Mouse (Mus musculus): Measurements from ENCODE around the gene Gm42742. TPM values are rescaled to one million over a fixed set of nuclear protein-coding genes. Genes with fewer than 3 reads are reported as not detected.
A peak's percentile ranks its signal among the peaks of the same experiment; 100 is the strongest.

The Gm42742 gene
- 35.6 and 38.7 TPM in 2 replicates for total RNA-seq (2017)

DNA sequence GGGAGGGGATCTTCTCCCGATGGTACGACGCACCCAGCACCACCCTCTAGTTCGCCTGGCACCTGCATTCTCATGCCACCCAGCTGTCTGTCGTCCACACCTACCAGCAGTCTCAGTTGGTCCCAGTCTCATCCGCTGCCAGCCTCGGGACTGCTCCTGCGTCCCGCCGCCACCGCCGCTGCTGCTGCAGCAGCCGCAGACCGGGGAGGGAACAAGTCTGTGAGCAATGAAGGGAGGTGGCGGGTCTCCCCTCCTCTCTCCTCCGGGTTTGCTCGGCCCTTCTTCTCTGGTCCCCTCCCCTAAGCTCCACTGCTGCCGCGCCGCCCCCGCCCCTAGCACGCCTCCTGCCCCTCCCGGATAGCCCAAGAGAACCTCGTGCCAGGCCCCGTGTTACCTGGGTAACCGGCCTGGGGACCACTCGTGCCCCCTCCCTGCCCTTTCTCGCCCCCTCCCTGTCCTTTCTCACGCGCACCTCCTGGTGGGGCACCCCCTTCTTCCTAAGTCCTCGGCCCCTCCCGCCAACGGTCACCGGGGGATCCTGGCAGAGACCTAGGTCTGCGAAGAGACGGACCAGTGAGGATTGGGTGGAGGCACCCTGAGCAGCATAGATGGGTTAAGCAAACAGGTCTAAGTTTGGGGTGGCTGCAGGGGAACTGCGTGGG, at the start of gene Gm42742, which contains the start of gene Prrt2:
Gene Gm42742 (minus strand): TSS at position 197 of the 662 bp plus-strand sequence.
Gene Prrt2 (minus strand): TSS at position 311 of the 662 bp plus-strand sequence.
- 0 out of 4 replicates have a peak, but pooled peaks of 1 of the 2 experiments have one; percentile 3 for ATAC-seq (replicated peaks in 1 of 2; ENCODE audit: insufficient read depth in 1 of 2, low FRiP score in 2 of 2, low TSS enrichment in 1 of 2, low read depth in 1 of 2, poor library complexity in 2 of 2, severe bottlenecking in 2 of 2)

DNA sequence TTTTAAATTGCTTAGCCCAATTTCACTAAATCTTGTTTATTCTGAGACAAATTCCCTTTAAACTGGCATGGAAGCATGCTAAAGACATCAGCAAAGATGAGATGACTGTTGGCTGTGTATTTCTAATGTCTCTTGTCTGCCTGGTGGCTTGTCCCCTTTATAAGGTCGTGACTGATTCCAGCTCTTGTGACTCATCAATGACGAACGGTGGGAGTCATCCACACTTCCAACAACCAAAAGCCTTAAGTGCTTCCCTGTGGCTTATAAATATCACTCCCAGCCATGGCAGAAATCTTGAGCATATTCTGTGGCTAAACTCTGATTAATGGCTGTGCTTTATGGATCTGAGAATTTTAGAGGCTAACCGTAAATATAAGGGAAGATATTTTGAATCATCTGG, 45.4 kb upstream of the Gm42742 start:
- ATAC-seq (replicated peaks in 1 of 2; ENCODE audit: insufficient read depth in 1 of 2, low FRiP score in 2 of 2, low TSS enrichment in 1 of 2, low read depth in 1 of 2, poor library complexity in 2 of 2, severe bottlenecking in 2 of 2): no peak

DNA sequence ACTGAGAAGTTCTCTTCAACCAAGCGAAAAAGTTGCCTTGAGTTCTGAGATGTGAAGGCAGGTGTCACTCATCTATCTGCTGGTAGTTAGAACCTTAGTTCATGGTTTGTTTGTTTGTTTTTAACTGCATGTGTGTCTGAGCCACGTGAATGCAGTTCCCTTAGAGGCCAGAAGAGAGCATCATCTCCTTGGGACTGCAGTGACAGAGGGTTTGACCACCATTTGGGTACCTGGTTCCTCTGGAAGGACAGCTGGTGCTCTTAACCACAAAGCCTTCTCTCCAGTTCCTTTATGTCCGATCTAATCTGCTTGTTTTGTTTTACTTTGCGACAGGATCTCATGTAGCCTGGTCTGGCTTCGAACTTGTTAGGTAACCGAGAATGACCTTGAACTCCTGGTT, 44.6 kb upstream of the Gm42742 start:
- no peak for ATAC-seq (replicated peaks in 1 of 2; ENCODE audit: insufficient read depth in 1 of 2, low FRiP score in 2 of 2, low TSS enrichment in 1 of 2, low read depth in 1 of 2, poor library complexity in 2 of 2, severe bottlenecking in 2 of 2)

DNA sequence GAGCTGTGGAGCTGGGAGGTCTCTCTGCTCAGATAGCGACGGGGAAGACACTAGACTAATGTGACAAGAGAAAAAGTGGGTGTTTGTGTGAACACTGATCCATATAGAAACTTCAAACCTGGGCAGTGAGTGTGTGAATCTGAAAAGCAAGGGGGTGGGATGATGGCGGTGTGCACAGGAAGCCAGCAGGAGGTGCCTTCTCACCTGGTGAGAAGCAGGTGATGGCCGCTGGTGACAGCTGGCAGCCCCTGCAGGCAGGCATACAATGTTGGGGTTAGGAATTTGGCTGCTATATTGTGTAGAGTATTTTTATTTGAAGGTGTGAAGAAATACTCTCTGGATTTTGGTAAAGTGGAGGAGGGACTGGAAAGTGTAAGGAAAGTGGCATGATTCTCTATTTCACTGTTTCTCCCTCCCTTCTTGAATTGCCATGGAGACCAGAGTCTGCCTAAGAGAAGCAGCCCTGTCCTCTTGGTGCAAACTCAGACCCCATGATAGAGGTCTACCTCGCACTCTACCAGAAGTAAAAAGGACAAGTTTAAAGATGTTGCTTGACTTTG, 34.2 kb upstream of the Gm42742 start:
- ATAC-seq (replicated peaks in 1 of 2; ENCODE audit: insufficient read depth in 1 of 2, low FRiP score in 2 of 2, low TSS enrichment in 1 of 2, low read depth in 1 of 2, poor library complexity in 2 of 2, severe bottlenecking in 2 of 2): no peak

DNA sequence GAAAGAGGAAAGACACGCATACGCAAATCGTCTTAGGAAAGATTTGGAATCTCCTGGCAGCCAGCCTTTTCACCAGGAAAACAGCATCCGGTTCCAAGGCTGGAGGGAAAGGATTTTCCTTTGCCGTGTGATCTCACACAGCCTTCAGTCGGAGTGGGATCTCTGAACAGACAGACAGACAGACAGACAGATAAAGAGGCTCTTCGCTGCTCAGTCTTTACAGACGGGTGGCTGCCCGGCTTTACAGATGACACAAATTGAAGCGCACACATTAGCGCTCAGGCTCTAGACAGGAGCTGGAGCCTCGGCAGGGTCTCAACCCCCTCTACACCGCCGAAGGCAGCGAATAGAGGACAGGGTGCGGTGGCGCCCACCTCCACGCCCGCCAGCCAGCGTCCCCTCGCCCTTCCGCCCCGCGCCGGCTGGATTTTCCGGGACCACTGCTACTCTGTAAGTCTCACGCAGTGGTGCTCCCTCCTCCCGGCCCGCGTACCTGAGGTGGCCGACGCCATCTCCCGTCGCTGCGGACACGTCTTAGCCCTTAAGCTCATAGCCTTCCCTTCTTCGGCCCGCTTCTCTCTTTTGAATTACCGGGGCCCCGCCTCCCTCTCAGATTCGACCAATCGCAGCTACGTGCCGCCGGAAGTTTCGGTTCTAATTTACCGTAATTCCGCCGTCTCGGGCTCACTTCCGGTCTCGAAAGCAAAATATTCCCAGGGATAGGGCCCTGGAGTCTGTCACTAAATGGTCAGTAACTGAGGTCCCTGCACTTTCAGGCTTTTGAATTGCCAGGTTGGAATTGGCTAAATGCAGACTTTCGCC, 21.2 kb upstream of the Gm42742 start, which contains the start of gene Kif22:
Gene Kif22 (minus strand): TSS at position 621 of the 822 bp plus-strand sequence.
- ATAC-seq (replicated peaks in 1 of 2; ENCODE audit: insufficient read depth in 1 of 2, low FRiP score in 2 of 2, low TSS enrichment in 1 of 2, low read depth in 1 of 2, poor library complexity in 2 of 2, severe bottlenecking in 2 of 2): peak; percentile 88 to 98

DNA sequence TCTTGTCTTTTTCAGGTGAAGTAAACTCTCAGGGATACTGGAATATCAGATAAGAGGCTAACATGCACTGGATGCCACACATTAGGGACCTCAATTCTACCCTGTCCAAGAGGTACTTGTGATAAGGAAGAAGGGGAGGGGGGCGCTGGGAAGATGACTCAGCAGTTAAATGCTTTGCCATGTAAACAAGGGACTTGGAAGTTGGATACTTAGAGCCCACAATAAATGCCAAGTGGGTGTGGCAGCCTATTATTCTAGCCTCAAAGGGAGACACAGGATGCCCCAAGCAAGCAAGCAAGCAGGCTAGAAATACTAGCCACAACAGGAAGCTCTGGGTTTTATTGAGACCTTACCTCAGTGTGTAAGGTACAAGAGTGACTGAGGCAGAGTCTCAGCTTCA, 10.3 kb upstream of the Gm42742 start:
- no peak for ATAC-seq (replicated peaks in 1 of 2; ENCODE audit: insufficient read depth in 1 of 2, low FRiP score in 2 of 2, low TSS enrichment in 1 of 2, low read depth in 1 of 2, poor library complexity in 2 of 2, severe bottlenecking in 2 of 2)

DNA sequence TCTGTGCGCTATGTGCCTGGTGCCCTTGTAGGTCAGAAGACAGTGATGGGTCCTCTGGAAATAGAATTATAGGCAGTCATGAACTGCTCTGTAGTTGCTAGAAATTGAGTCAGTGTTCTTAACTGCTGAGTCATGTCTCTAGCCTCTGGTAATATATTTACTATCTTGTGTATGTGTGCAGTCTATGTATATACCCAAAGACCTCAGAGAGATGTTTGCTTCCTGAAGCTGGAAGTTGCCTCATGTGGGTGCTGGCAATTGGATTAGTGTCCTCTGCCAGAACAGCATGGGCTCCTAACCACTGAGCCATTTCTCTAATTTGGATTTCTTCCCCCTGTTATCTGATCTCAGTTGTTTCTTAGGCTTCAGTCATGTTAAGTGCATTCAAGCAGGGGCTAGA, 9.3 kb upstream of the Gm42742 start:
- ATAC-seq (replicated peaks in 1 of 2; ENCODE audit: insufficient read depth in 1 of 2, low FRiP score in 2 of 2, low TSS enrichment in 1 of 2, low read depth in 1 of 2, poor library complexity in 2 of 2, severe bottlenecking in 2 of 2): no peak

DNA sequence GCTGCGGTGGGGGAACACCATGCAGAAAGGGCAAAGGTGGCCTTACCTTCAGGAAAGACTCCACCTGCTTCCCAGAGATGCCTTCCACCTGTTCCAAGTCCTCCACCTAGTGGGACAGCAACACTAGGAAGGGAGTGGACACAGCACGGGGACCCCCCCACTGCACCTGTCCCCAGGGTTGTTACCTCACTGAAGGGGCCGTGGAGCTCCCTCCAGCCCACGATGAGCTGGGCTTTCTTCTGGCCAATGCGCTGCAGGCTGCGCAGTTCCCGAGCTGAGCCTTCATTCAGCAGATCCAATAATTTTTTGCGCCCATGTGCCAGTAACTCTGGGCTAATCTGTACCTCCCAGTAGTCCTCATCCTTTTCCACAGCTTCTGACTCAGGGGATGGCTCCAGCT, 7.0 kb upstream of the Gm42742 start:
- ATAC-seq (replicated peaks in 1 of 2; ENCODE audit: insufficient read depth in 1 of 2, low FRiP score in 2 of 2, low TSS enrichment in 1 of 2, low read depth in 1 of 2, poor library complexity in 2 of 2, severe bottlenecking in 2 of 2): no peak

DNA sequence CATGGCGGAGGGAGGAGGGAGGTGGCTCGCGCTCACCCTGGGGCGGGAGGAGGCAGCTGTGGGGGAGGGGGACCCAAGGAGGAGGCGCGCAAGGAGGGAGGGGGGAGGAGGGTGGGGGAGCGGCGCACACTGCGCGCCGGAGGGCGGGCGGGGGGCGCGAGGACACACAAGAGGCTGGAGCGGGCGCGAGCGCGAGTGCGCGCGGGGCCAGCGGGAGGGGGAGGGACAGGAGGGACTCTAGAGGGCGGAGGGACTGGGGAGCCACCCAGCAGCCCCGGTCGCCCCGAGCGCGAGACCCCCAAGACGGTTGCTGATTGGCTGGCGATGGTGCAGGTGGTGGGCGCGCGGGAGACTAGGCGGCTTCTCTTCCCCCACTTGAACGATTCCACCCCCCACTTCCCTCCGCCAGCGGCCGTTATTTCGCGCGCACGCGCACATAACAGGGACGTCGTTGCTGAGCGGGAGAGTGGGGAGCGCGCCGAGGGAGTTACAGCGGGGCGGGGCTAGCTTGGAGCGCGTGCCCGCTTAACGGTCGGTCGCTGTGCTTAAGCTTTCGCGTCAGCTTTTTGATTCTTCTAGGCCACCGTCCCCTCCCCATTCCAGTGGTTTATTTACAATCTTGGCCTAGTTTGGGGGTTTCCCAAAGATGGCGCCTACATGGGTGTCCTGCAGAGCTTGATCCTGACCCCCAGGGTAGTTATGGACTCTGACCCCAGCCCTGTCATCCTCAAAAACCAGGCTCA, 6.3 kb upstream of the Gm42742 start, which contains the start of gene Maz:
Gene Maz (minus strand): TSS at position 54 of the 743 bp plus-strand sequence.
- ATAC-seq (replicated peaks in 1 of 2; ENCODE audit: insufficient read depth in 1 of 2, low FRiP score in 2 of 2, low TSS enrichment in 1 of 2, low read depth in 1 of 2, poor library complexity in 2 of 2, severe bottlenecking in 2 of 2): peak; percentile 86

DNA sequence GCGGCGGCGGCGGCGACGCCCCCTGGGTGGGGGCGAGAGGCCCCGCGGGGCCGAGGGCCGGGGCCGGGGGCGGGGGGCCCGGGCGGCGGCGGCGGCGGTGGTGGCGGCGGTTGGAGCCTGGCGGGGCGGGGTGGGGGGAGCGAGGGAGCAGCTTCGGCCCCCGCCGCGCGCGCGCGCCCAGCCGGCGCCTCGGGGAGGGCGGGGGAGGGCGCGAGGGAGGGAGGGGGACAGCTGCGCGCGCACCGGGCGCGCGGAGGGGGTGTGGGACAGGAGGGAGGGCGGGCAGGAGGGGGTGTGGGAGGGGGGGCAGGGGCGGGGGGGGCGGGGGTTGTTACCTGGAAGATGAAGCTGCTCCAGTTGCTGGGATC, 5.7 kb upstream of the Gm42742 start:
- ATAC-seq (replicated peaks in 1 of 2; ENCODE audit: insufficient read depth in 1 of 2, low FRiP score in 2 of 2, low TSS enrichment in 1 of 2, low read depth in 1 of 2, poor library complexity in 2 of 2, severe bottlenecking in 2 of 2): no peak

DNA sequence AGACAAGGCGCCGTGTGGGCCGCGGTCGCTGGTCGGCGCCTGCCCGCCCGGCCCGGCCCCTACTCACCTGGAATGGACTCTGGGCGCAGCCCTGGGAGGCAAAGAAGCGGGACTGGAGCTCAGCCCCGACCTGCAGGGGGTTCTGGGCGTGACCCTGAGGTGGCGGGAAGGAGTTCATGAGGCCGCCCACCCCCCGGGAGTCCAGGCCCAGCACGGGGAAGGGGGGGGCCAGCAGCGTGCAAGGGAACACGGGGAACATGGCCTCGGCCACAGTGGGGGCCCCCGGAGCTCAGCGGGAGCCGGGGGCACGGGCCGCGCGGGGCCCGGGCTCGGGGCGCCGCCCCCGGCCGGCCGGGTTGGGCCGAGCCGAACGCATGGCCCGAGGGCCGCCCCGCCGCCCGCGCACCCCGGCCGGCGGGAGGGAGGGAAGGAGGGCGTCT, 5.3 kb upstream of the Gm42742 start:
- no peak for ATAC-seq (replicated peaks in 1 of 2; ENCODE audit: insufficient read depth in 1 of 2, low FRiP score in 2 of 2, low TSS enrichment in 1 of 2, low read depth in 1 of 2, poor library complexity in 2 of 2, severe bottlenecking in 2 of 2)

DNA sequence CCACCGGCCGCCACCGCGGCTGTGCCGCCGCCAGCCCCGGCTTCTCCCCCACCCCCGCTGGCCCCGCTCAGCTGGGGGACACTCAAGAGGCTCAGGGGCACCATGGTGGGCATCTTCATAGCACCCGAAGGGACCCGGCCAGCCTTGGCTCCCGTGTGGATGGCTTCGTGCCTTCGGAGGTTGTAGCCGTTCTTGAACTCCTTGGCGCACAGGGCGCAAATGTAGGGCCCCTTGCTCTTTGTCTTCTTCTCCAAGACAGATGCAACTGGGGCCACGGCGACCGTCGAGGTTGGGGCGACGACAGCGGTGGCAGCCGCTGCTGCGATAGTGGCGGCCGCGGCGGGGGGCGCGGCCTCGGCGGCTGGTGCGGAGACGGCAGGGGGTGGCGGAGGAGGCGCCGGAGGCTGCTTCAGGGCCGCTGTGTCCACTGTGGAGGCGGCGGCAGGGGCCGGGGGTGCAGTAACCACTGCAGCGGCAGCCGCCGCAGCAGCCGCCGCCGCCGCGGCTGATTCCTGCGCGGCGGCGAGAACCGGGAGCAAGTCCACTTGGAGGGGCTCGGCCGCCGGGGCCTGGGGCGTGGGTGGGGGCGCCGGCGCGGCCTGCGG, 4.8 kb upstream of the Gm42742 start:
- no peak for ATAC-seq (replicated peaks in 1 of 2; ENCODE audit: insufficient read depth in 1 of 2, low FRiP score in 2 of 2, low TSS enrichment in 1 of 2, low read depth in 1 of 2, poor library complexity in 2 of 2, severe bottlenecking in 2 of 2)

DNA sequence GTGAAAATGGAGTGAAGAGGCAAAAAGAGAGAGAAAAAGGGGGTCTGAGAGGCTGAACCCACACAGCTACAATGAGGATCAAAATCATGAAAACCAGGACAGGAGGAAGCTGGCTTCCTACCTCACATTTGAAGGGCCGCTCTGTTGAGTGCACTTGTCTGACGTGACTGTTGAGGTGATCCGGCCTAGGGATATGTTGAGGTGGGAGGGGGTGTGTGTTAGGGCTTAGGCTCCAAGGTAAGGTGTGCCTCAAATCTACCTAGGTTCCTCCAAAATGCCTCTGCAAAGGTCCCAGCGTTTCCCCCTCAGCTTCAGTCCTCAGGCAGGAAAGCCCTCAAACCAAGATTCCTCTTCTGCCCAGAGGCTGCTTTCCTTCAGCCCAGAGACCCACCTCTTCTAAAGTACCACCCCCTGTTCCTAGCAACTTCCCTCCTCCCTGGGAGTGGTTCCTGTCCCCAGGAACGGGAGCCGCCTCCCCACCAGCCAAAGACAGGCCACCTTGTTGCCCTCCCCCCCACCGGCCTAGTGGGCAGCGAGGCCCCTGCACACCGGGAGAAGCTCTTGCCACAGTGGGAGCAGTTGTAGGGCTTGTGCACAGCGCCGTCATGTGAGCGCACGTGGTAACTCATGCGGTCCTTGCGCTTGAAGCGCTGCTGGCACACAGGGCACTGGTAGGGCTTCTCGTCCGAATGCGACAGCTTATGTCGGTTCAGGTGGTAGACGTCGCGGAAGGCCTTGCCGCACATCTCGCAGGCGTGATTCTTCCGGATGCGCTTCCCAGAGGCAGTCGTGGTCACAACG, 4.1 kb upstream of the Gm42742 start:
- peak; percentile 8 to 29; a peak in 3 of 4 replicates for ATAC-seq (replicated peaks in 1 of 2; ENCODE audit: insufficient read depth in 1 of 2, low FRiP score in 2 of 2, low TSS enrichment in 1 of 2, low read depth in 1 of 2, poor library complexity in 2 of 2, severe bottlenecking in 2 of 2)

DNA sequence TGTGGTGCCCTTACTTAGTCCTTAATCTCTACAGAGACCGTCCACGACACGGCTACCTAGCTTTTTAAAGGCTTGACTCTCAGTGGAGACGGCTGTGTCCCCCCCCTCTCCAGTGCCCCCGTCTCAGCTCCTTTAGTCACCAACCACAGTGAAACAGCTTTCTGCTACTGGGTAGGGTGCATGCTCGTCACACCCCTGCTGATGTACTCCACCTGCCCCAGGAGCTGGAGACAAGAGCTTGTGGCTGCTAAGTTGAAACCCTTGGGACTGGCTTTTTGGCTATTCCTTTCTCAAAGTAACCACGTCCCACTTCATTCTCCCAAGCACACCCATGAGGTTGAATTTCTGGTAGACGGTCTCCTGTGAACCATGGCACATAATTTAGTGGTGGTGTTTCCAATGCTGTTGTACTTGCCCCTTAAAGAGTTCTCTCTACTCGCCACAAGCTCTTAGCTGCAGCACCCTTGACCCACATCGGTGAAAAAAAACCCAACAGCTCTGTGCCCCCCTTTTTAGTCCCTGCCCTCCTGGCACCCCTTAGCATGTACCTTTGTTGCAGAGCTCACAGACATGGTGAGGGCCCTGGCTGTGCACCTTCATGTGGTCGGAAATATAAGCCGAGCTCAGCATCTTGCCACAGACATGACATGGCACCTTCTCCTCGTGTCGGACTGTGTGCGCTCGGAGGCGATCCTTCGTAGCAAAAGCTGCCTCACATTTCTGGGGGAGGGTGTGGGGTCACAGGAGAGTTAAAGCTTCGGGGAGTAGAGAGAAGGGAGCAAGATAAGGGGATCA, 3.2 kb upstream of the Gm42742 start:
- no peak for ATAC-seq (replicated peaks in 1 of 2; ENCODE audit: insufficient read depth in 1 of 2, low FRiP score in 2 of 2, low TSS enrichment in 1 of 2, low read depth in 1 of 2, poor library complexity in 2 of 2, severe bottlenecking in 2 of 2)

DNA sequence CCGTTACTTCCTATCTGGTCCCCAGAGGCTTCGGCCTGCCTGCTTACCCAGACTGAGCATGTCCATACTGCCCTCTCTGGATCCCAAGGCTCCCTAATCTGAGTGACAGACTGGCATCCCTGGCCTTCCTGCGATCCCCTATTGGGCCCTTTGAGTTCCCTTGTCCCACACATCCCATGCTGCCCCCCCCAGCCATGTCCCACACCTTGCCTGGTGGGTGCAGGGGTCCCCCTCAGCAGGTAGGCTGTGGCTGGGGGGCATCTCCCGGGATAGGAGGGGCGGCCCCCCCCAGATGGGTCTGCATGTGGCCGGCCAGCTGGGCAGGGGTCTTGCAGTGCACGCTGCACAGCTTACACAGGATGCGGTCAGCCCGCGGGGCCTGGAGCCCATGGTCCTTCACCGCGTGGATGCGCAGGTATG, 2.4 kb upstream of the Gm42742 start:
- ATAC-seq (replicated peaks in 1 of 2; ENCODE audit: insufficient read depth in 1 of 2, low FRiP score in 2 of 2, low TSS enrichment in 1 of 2, low read depth in 1 of 2, poor library complexity in 2 of 2, severe bottlenecking in 2 of 2): no peak
